Mouse (Mus musculus): Measurements from ENCODE around the gene Rmnd5a.

Rmnd5a gene

GRCm38 (mm10) chr6:71371085-71371605 is 69.3 kb downstream of the Rmnd5a start:
- no peak for DNase-seq (ENCODE audit: low spot score)

DNA sequence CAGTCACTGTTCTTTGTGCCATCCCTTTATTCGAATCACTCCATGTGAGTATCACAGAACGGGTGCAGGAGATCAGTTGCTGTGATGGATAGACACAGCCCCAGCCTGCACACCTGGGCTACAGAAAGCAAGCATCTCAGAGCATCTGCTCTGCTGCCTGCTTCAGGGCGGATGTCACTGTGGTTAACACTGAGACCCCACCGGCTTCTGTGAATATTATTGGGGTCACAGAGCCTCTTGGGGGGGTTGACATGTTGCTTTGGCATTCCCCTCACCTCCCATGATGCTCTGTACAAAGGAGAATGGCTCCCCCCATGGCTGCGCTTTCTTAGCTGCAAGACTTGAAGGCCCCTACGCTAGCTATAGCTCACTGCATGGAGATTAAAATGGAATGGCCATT is 71.0 kb downstream of the Rmnd5a start:
- DNase-seq (ENCODE audit: low spot score), result no peak

- DNase-seq (ENCODE audit: low spot score), result no peak
These were observed 76.4 kb downstream of the Rmnd5a start for GRCm38 (mm10) chr6:71363995-71364394.

DNA sequence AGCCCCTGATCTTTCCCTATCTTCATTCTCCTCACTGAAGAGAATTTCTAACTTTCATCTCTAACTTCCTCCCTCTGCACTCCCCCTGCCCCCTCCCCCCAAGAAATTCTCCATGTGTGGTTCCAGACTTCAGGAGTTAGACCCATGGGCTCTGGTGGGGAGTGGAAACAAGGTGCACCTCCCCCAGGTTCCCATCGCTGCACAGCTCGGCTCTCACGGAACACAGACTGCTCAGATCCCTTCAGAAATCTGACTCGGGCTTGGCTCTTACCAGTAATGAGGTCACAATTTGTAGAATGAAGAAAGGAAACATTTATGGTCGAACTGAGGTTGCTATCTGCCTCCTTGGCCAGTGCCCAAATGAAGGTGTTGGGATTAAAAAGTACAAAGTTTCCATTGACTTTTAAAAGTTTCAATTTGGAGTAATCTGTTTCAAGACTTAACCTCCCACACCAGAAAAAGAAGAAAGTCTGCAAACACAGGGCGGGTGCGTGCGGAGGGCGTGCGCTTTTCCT is 79.2 kb downstream of the Rmnd5a start:
- DNase-seq (ENCODE audit: low spot score), result no peak

DNA sequence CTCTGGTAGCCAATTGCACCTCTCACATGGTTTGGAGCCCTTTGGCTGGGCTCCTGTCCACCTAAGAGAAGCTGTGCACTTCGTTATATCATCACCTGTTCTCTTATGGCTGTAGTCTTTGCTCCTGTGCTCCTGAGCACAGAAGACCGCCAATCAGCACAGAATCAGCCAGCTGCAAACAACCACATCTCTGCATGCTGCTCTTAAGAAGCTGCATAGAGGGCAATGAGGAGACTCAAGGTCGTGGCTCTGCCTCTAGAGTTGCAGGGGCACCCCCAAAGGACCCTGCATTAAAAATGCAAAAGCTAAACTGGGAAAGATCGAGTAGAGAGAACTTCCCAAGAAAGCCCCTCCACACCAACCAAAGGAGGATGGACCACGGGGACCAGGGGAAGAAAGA is 79.7 kb downstream of the Rmnd5a start:
- DNase-seq (ENCODE audit: low spot score), result no peak

DNA sequence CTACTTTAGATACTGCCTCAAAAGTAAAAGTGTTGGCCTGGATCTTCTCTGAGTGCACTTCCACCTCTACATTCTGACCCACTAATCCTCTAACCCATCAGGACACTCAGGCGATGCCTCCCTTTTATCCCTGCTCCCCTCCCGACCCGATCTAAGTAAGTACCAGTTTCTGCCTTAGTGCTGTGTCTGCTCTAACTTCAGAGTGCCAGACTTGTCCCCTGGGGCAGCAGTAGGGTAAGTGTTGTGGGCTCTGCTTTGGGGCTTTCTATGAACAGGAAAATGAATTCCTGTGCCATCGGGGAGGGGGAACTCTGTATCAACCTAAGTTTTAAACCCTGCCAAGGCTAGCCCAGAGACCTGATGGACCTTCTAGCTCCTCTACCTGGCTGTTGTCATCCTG is 80.2 kb downstream of the Rmnd5a start:
- DNase-seq (ENCODE audit: low spot score), result no peak

DNA sequence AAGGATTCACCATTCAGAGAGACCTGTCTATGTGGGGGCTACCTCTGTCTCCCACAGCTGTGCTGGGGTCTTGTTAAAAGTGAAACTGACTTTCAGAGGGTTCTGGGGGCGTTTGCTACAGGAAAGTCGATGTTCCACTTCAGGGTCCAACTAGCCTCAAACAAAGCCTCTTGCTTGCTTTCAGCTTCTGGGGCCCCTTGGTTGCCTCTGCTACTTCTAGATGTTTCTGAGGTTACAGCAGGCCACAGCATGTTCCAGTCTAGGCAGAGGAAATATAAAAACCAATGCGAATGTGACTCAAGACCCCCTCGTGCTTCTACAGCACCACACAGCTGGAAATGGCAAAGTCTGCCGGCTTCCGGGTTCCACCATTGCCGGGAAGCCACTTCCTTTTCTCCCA is 82.9 kb downstream of the Rmnd5a start:
- DNase-seq (ENCODE audit: low spot score), result no peak

GRCm38 (mm10) chr6:71353722-71354121 is 86.7 kb downstream of the Rmnd5a start:
- no peak for DNase-seq (ENCODE audit: low spot score)

- no peak for DNase-seq (ENCODE audit: low spot score)
These were observed 87.5 kb downstream of the Rmnd5a start for GRCm38 (mm10) chr6:71352866-71353427.

- no peak for DNase-seq (ENCODE audit: low spot score)
These were observed 88.2 kb downstream of the Rmnd5a start for GRCm38 (mm10) chr6:71352201-71352600.

- DNase-seq (ENCODE audit: low spot score), result no peak
These were observed 89.2 kb downstream of the Rmnd5a start for GRCm38 (mm10) chr6:71351201-71351600.

- no peak for DNase-seq (ENCODE audit: low spot score)
These were observed 92.4 kb downstream of the Rmnd5a start for GRCm38 (mm10) chr6:71348006-71348405.

- DNase-seq (ENCODE audit: low spot score), result no peak
These were observed 99.3 kb downstream of the Rmnd5a start for GRCm38 (mm10) chr6:71341179-71341578.

- no peak for DNase-seq (ENCODE audit: low spot score)
These were observed 101.1 kb downstream of the Rmnd5a start for GRCm38 (mm10) chr6:71339351-71339750.

GRCm38 (mm10) chr6:71338941-71339340 is 101.5 kb downstream of the Rmnd5a start:
- no peak for DNase-seq (ENCODE audit: low spot score)

Data from layer of hippocampus, adult 11-12 months (tissue).